Mouse (Mus musculus) thymus, postnatal 36 days (tissue): Measurements from ENCODE around the gene Olfr476.
"Not testable (repeated sequence)": the region's sequence is repeated elsewhere in the genome, so short reads cannot be mapped to it uniquely, and the experiment has no call there.

Source experiments
- DNase-seq, 2 experiments: peaks; one replicate each; pipeline ENCODE4 v3.0.0; 2022; ENCODE audit warnings: mixed read lengths in 2 of 2

The Olfr476 gene

GRCm38 (mm10) chr7:107964503-107964902 is at the start of gene Olfr476:
Gene Olfr476 (plus strand): TSS chr7:107964803.
- DNase-seq: no peak

GRCm38 (mm10) chr7:107930146-107930545 is 34.5 kb upstream of the Olfr476 start, which contains the start of gene Olfr473:
Gene Olfr473 (plus strand): TSS chr7:107930446.
- DNase-seq: no peak

GRCm38 (mm10) chr7:107952539-107952938 is 12.1 kb upstream of the Olfr476 start:
- DNase-seq: not testable (repeated sequence)

GRCm38 (mm10) chr7:107954343-107954742 is 10.3 kb upstream of the Olfr476 start, which contains the start of gene Olfr474:
Gene Olfr474 (plus strand): TSS chr7:107954643.
- no peak for DNase-seq

- no peak for DNase-seq
These were observed 21.8 kb downstream of the Olfr476 start, which contains the start of gene Olfr477 for GRCm38 (mm10) chr7:107986393-107986792. Gene Olfr477 (plus strand): TSS chr7:107986693.

- DNase-seq: not testable (repeated sequence)
These were observed 49.7 kb downstream of the Olfr476 start for GRCm38 (mm10) chr7:108014256-108014655.
